Mouse (Mus musculus) retina, postnatal 1 day (tissue): ENCODE data around the gene Scgb2b18.
"Not testable (repeated sequence)": the region's sequence is repeated elsewhere in the genome, so short reads cannot be mapped to it uniquely, and the experiment has no call there.

ENCODE experiments used
- DNase-seq: peaks from one replicate; pipeline ENCODE4 v3.0.0-alpha.2; 2012

The Scgb2b18 gene

DNA sequence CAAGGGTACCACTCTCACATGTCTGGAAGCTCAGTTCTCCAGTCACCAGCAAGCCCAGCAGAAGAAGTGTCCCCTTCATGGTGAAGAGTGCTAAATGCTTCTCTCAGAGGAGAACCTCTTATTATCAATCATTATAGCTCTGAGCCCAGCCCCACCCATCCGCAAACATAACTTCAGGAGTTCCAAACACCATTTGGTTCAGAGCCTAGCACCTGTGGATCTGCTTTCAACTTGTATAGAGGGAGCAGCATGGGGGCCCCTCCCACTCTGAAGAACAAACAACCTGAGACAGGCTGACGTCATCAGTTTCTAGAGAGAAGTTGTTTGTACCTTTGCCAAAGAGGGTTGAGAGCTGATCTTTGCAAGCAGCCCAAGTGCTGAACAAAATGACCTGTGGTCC, at the start of gene Scgb2b18:
Scgb2b18 (minus strand) TSS at position 101 of the 400 bp plus-strand sequence.
- DNase-seq, result not testable (repeated sequence)

DNA sequence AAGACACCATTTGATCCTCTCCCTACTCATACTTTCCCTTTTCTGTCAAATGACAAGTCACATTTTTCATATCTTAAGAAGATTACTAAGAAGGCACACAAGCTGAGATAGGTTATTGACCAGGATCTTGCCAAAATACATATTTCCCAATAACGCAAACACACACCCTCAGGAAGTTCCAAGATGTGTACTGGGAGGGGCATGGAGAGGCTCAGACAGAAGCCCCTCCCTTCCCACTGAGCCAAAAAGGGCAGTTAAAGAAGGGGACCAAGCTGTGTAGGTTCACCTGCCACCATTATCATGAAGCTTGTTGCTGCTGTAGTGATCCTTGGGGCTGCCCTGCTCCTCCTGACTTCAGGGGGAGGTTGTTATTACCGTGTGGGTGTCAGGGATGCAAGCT, 11.6 kb upstream of the Scgb2b18 start, which contains the start of gene Scgb1b18:
Scgb1b18 (plus strand) TSS at position 301 of the 400 bp plus-strand sequence.
- not testable (repeated sequence) for DNase-seq
